Mouse (Mus musculus): ENCODE results near the gene Fxyd3.
A peak's percentile ranks its signal among the peaks of the same experiment; 100 is the strongest.

The Fxyd3 gene

GRCm38 (mm10) chr7:31049135-31049845, 27.2 kb downstream of the Fxyd3 start:
- peak; percentile 64 for DNase-seq

- DNase-seq, result no peak
Measured at GRCm38 (mm10) chr7:31042431-31042910, 34.0 kb downstream of the Fxyd3 start, which contains the start of gene Fxyd5. Fxyd5 (minus strand) TSS chr7:31042481.

GRCm38 (mm10) chr7:31041662-31042315, 34.7 kb downstream of the Fxyd3 start:
- no peak for DNase-seq

- DNase-seq, result no peak
Measured at GRCm38 (mm10) chr7:31041023-31041407, 35.5 kb downstream of the Fxyd3 start.

GRCm38 (mm10) chr7:31040281-31041022, 36.1 kb downstream of the Fxyd3 start:
- no peak for DNase-seq

GRCm38 (mm10) chr7:31039011-31039410, 37.5 kb downstream of the Fxyd3 start:
- DNase-seq, result no peak

GRCm38 (mm10) chr7:31037675-31038074, 38.8 kb downstream of the Fxyd3 start:
- DNase-seq, result no peak

- DNase-seq, result no peak
Measured at GRCm38 (mm10) chr7:31036917-31037316, 39.6 kb downstream of the Fxyd3 start.

GRCm38 (mm10) chr7:31035291-31035690, 41.2 kb downstream of the Fxyd3 start:
- no peak for DNase-seq

GRCm38 (mm10) chr7:31034789-31035188, 41.7 kb downstream of the Fxyd3 start:
- no peak for DNase-seq

GRCm38 (mm10) chr7:31033409-31034165, 42.9 kb downstream of the Fxyd3 start:
- no peak for DNase-seq

- DNase-seq, result no peak
Measured at GRCm38 (mm10) chr7:31031731-31032130, 44.8 kb downstream of the Fxyd3 start.

- DNase-seq, result no peak
Measured at GRCm38 (mm10) chr7:31030717-31031116, 45.8 kb downstream of the Fxyd3 start.

- no peak for DNase-seq
Measured at GRCm38 (mm10) chr7:31028609-31029008, 47.9 kb downstream of the Fxyd3 start.

Measured in right cerebral cortex, adult 18-20 months (tissue).